Mouse (Mus musculus) c-Kit-positive CD71-positive TER-119-positive erythroid progenitor cells, embryonic 14.5 days (primary cell): ENCODE measurements around the gene Zmat3.

Experiments used
- DNase-seq: peaks from one replicate; pipeline ENCODE4 v3.0.0-alpha.2; 2013; ENCODE audit warnings: low spot score

Zmat3 gene

GRCm38 (mm10) chr3:32371957-32372356 is 6.1 kb upstream of the Zmat3 start:
- no peak for DNase-seq

GRCm38 (mm10) chr3:32367516-32367915 is 1.7 kb upstream of the Zmat3 start:
- DNase-seq, result no peak

- DNase-seq, result no peak
These were observed 476 bp upstream of the Zmat3 start for GRCm38 (mm10) chr3:32366246-32366734.

GRCm38 (mm10) chr3:32364841-32365545 is 821 bp downstream of the Zmat3 start:
- no peak for DNase-seq

GRCm38 (mm10) chr3:32364195-32364594 is 1.6 kb downstream of the Zmat3 start:
- no peak for DNase-seq

GRCm38 (mm10) chr3:32361221-32361620 is 4.6 kb downstream of the Zmat3 start:
- no peak for DNase-seq

GRCm38 (mm10) chr3:32347881-32348280 is 17.9 kb downstream of the Zmat3 start:
- no peak for DNase-seq

GRCm38 (mm10) chr3:32345249-32345648 is 20.6 kb downstream of the Zmat3 start:
- DNase-seq, result no peak

GRCm38 (mm10) chr3:32344825-32345224 is 21.0 kb downstream of the Zmat3 start:
- no peak for DNase-seq

GRCm38 (mm10) chr3:32343371-32343770 is 22.4 kb downstream of the Zmat3 start:
- DNase-seq, result no peak

- DNase-seq, result no peak
These were observed 24.4 kb downstream of the Zmat3 start for GRCm38 (mm10) chr3:32341434-32341833.

- DNase-seq, result no peak
These were observed 27.6 kb downstream of the Zmat3 start for GRCm38 (mm10) chr3:32338231-32338630.

- no peak for DNase-seq
These were observed 28.0 kb downstream of the Zmat3 start for GRCm38 (mm10) chr3:32337770-32338169.

GRCm38 (mm10) chr3:32334901-32335300 is 30.9 kb downstream of the Zmat3 start:
- DNase-seq, result no peak

- DNase-seq, result peak; percentile 71
These were observed 32.2 kb downstream of the Zmat3 start for GRCm38 (mm10) chr3:32333456-32334086.

GRCm38 (mm10) chr3:32317901-32318416 is 47.9 kb downstream of the Zmat3 start:
- no peak for DNase-seq

- no peak for DNase-seq
These were observed 48.5 kb downstream of the Zmat3 start for GRCm38 (mm10) chr3:32317165-32317900.

- DNase-seq, result no peak
These were observed 51.1 kb downstream of the Zmat3 start for GRCm38 (mm10) chr3:32314746-32315145.

GRCm38 (mm10) chr3:32304171-32304570 is 61.6 kb downstream of the Zmat3 start:
- DNase-seq, result no peak

GRCm38 (mm10) chr3:32292001-32292400 is 73.8 kb downstream of the Zmat3 start:
- no peak for DNase-seq
